ENCODE assay signal across 11 mouse cellular contexts in the genomic region with DNA sequence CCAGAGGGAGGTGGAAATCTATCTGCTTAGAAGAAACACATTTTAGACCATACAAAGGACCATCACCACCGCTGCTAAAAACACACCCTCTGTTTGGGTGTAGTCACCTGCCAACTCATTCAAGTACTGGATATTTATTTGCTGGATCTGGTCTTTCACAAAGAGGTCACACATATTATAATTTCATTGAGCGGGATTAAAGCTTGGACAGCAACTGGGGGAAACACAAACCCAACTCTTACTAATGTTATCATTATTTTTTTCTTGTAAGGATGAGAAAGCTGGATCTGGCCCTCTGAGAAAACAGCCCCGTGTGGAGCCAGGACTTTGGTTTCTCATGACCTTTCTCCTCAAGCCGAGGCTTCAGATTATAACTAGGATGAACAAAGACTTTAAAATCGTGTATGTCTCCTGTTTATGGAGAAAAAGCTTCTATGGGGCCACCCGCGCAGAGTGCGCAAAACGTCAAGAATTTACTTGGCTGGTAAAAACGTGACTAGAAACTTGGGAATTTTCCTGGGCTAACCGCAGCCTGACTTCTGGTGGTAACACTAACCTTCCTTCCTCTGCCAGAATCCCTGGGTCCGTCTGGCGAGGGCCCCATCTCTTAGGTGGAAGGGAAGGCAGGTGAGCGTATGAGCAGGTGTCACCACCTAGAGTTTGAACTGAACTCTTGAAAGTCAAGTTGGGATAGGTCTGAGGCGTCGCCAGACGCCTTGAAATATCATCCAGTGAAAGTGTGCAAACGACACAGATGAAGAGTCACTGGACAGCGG. TPM values are rescaled to one million over a fixed set of nuclear protein-coding genes. Genes with fewer than 3 reads are reported as not detected.
DNase-seq lines count a peak whose midpoint lies in the region; ATAC-seq and TF ChIP-seq lines count a peak whose summit lies in the region.
"Had no signal": no experiment of that assay in that cellular context is flagged by ENCODE, and none has a peak within 500 bp of the region (broad histone marks: within the 10 kb centered on the region; RNA-seq: fewer than 3 reads in every experiment).

No protein-coding gene starts in this region.

- no peaks in the 10 kb centered on the region for H3K9me3 ChIP-seq in heart, postnatal 0 days (replicated peaks; ENCODE audit: control insufficient read depth, low read length)
- H3K9me3 ChIP-seq: hindbrain, embryonic 13.5 days had no signal

- H3K27ac ChIP-seq in testis, adult 2 months (ENCODE audit: control insufficient read depth, insufficient read depth, low read depth, low read length) = no peak overlapping the region; the same call in 1 of the 2 replicates
- peak overlapping the region; percentile 66 for H3K27ac ChIP-seq in heart, postnatal 0 days (ENCODE audit: low read depth)
- H3K27ac ChIP-seq: hindbrain, embryonic 13.5 days; macrophage had no signal

- peaks cover 7% of the 10 kb centered on the region; the same call in 1 of the 2 replicates for H3K4me1 ChIP-seq in testis, adult 2 months (ENCODE audit: control insufficient read depth, insufficient read depth, low read length)
- H3K4me1 ChIP-seq in heart, postnatal 0 days (ENCODE audit: control insufficient read depth, insufficient read depth) = no peaks in the 10 kb centered on the region

- no peak for TF ChIP-seq EP300 in heart, postnatal 0 days (IDR thresholded peaks at IDR 0.05; ENCODE audit: low read depth)

- peak; percentile 13 for DNase-seq in kidney, postnatal 14 days
- DNase-seq in kidney, adult 11 months = no peak
- no peak for DNase-seq in testis, postnatal 10 days (ENCODE audit: low spot score)
- DNase-seq in heart, postnatal 0 days (ENCODE audit: low spot score) = no peak
- no peak for DNase-seq in cerebellum, adult 9-10 months
- no peak for DNase-seq in gastrocnemius, adult 18-20 months (ENCODE audit: low spot score)
- DNase-seq: right cerebral cortex, postnatal 25 days had no signal

- WGBS in heart, postnatal 0 days = 15% methylated on average over 19 of the region's 19 CpGs

- H3K27me3 ChIP-seq in testis, adult 2 months (ENCODE audit: control insufficient read depth, insufficient read depth, low read length) = no peaks in the 10 kb centered on the region; the same call in none of the 2 replicates
- peaks cover 84% of the 10 kb centered on the region for H3K27me3 ChIP-seq in heart, postnatal 0 days (ENCODE audit: control insufficient read depth, insufficient read depth, low read length)

- TF ChIP-seq POLR2A in testis, adult 2 months (IDR thresholded peaks at IDR 0.05; ENCODE audit: control insufficient read depth, low read depth, low read length) = no peak

- peak overlapping the region; percentile 41 for H3K4me2 ChIP-seq in heart, postnatal 0 days (ENCODE audit: low read depth, low read length)
- H3K4me2 ChIP-seq: hindbrain, embryonic 13.5 days had no signal

- no peak for ATAC-seq in heart, postnatal 0 days (ENCODE audit: insufficient read depth, low read depth)

- H3K9ac ChIP-seq in heart, postnatal 0 days (replicated peaks; ENCODE audit: low read depth, low read length) = 0 out of 2 replicates have a peak overlapping the region, but pooled peaks have one; percentile 55
- H3K9ac ChIP-seq: hindbrain, embryonic 13.5 days had no signal

- H3K4me3 ChIP-seq in testis, adult 2 months (ENCODE audit: control insufficient read depth, low read depth, low read length) = peak overlapping the region; percentile 30; the same call in 1 of the 2 replicates
- H3K4me3 ChIP-seq in heart, postnatal 0 days (ENCODE audit: low read depth, low read length) = peak overlapping the region; percentile 41
- H3K4me3 ChIP-seq: hindbrain, embryonic 13.5 days had no signal

- H3K36me3 ChIP-seq in testis, adult 2 months (ENCODE audit: control insufficient read depth, insufficient read depth, low read length) = no peaks in the 10 kb centered on the region
- H3K36me3 ChIP-seq in heart, postnatal 0 days (replicated peaks; ENCODE audit: control insufficient read depth, insufficient read depth, low read length) = no peaks in the 10 kb centered on the region
- H3K36me3 ChIP-seq: hindbrain, embryonic 13.5 days had no signal

- TF ChIP-seq CTCF in testis, adult 2 months (IDR thresholded peaks at IDR 0.05; ENCODE audit: control insufficient read depth, insufficient read depth, insufficient replicate concordance, low read depth, low read length) = no peak
- TF ChIP-seq CTCF in heart, postnatal 0 days (IDR thresholded peaks at IDR 0.05; ENCODE audit: low read depth) = no peak

RNA-seq across cellular contexts. Expression of a gene that starts 4.3 kb away (rescaled TPM):
- polyA plus RNA-seq in testis, adult 2 months (2012; rRNA removed) = 11.2 and 12.4 TPM in 2 replicates
- 17.9 and 21.9 TPM in 2 replicates for total RNA-seq in heart, postnatal 0 days (2014; rRNA removed; ENCODE audit: low replicate concordance)
- polyA plus RNA-seq in heart, postnatal 0 days (2015; fragmentation: Nextera tagmentation; extraction: Ambion mirVana) = 56.0 and 56.9 TPM in 2 replicates
- not detected for total RNA-seq in gastrocnemius, adult 18-20 months (2021)
- total RNA-seq: ES-E14 had no signal
- polyA plus RNA-seq: macrophage had no signal

Comparison
In these comparisons a context has a peak if more than half of its experiments do, and no peak if none do; other contexts are left out.
1. RNA of a gene that starts 4.3 kb away (total RNA-seq): 17.9 to 21.9 TPM in heart, postnatal 0 days; not detected in gastrocnemius, adult 18-20 months; every median in the first group is over 10 times any median in the second.